Mouse (Mus musculus) lung, adult 2 months (tissue): Measurements from ENCODE around the gene Mapk14.

ENCODE experiments used
- CTCF ChIP-seq: fragments of 200-500 bp; IDR thresholded peaks from 2 replicates; pipeline ENCODE4 v1.5.1; 2011; ENCODE audit warnings: mild to moderate bottlenecking, low read length, control low read depth; ENCODE audit not compliant: insufficient read depth
- POLR2A ChIP-seq: fragments of 200-500 bp; IDR thresholded peaks from 2 replicates; pipeline ENCODE4 v1.6.1; 2011; ENCODE audit warnings: low read depth, mild to moderate bottlenecking, control low read depth, low read length, borderline replicate concordance; ENCODE audit errors: extremely low read depth

DNA sequence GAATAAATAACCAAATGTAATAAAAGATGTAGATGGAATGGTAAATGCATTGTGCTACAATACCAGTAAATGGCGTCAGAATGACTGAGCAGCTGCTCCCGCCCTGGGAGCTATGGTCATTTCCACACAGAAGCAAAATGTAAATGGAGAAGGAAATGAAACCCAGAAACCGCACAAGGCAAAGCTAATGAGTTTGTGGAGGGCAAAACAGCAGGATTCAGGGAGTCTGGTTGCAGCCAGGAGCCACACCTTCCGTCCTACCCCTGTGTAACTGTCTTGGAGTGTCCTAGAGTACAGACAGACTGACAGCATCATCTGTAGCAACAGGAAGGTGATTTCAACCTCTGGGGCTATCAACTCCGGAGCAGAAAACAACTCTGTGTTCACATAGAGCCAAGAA, 65.3 kb downstream of the Mapk14 start:
- TF ChIP-seq CTCF (no peak), POLR2A (no peak)
